Mouse (Mus musculus) cerebellum, adult 2 months (tissue): ENCODE data around the gene Sall2. TPM values are rescaled to one million over a fixed set of nuclear protein-coding genes. Genes with fewer than 3 reads are reported as not detected.
A peak's percentile ranks its signal among the peaks of the same experiment; 100 is the strongest.

Experiments
- DNase-seq, 2 experiments: peaks; one replicate each; pipeline ENCODE4 v3.0.0; 2021
- H3K27ac ChIP-seq: fragments of 200-500 bp; 2 replicates; pipeline ENCODE4 v1.5.1; 2012; ENCODE audit warnings: low read length, control low read depth, inconsistent platforms; ENCODE audit not compliant: insufficient read depth
- H3K27me3 ChIP-seq: fragments of 200-500 bp; 2 replicates; pipeline ENCODE4 v1.6.1; 2012; ENCODE audit warnings: inconsistent platforms, mild to moderate bottlenecking, low read length, moderate library complexity; ENCODE audit not compliant: control insufficient read depth, insufficient read depth
- H3K4me1 ChIP-seq: fragments of 200-500 bp; 2 replicates; pipeline ENCODE4 v1.6.1; 2011; ENCODE audit warnings: low read length; ENCODE audit not compliant: control insufficient read depth, insufficient read depth
- H3K4me3 ChIP-seq: fragments of 200-500 bp; replicated peaks from 2 replicates; pipeline ENCODE3; 2011; ENCODE audit warnings: mild to moderate bottlenecking, low read depth, low read length, control low read depth; ENCODE audit not compliant: insufficient read depth
- CTCF ChIP-seq: fragments of 200-500 bp; IDR thresholded peaks from 2 replicates; pipeline ENCODE4 v1.5.1; 2011; ENCODE audit warnings: low read depth, mild to moderate bottlenecking, control low read depth, low read length, moderate library complexity, borderline replicate concordance; ENCODE audit not compliant: insufficient read depth
- POLR2A ChIP-seq: fragments of 200-500 bp; IDR thresholded peaks from 2 replicates; pipeline ENCODE4 v1.6.1; 2011; ENCODE audit warnings: low read length, control low read depth, borderline replicate concordance; ENCODE audit not compliant: insufficient read depth
- WGBS: fragments of 180-500 bp; shearing (Covaris S2); methylation state at CpG from one replicate; pipeline ENCODE4 v1.1.7; 2018; 5-methylcytosine and 5-hydroxymethylcytosine counted together
- polyA plus RNA-seq: library from polyadenylated mRNA; depleted of rRNA; stranded (reverse); fragments of >200 nt; gene quantifications from 2 replicates; pipeline ENCODE4 v1.2.3, GENCODE M21; 2012; rRNA removed

The Sall2 gene
- polyA plus RNA-seq, 1 experiment: 60.0 TPM

DNA sequence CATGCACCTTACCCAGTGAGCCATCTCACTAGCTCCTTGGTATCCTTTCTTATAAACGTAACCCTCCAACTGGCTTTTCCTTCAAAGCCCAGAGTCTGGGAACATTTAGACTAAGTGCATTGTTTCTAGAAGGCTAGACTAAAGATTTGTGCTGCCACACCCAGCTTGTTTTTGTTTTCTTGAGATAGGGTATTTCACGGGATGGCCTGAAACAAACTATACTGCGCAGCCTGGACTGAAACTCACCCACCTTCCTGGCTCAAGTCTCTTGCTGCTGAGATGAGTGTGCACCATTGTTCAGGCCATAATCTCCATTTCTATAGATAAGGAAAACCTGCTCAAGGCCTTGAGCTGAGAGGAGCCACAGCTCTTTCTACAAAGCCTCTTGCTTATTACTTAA, 44.4 kb downstream of the Sall2 start:
- 0 out of 2 replicates have a peak, but pooled peaks cover 3% of the 10 kb centered on the region for H3K4me1 ChIP-seq
- no peaks in the 10 kb centered on the region for H3K27me3 ChIP-seq
- TF ChIP-seq POLR2A (no peak), CTCF (no peak)
- no peak for DNase-seq
- H3K27ac ChIP-seq: no peak overlapping the region
- WGBS: 88% methylated on average over 3 of the region's 3 CpGs
- H3K4me3 ChIP-seq: no peak overlapping the region

- WGBS: 90% methylated on average over 5 of the region's 5 CpGs
- TF ChIP-seq POLR2A: no peak
- no peak for TF ChIP-seq CTCF
- no peaks in the 10 kb centered on the region for H3K27me3 ChIP-seq
- H3K27ac ChIP-seq: no peak overlapping the region
- no peak overlapping the region for H3K4me3 ChIP-seq
- H3K4me1 ChIP-seq: 0 out of 2 replicates have a peak, but pooled peaks cover 3% of the 10 kb centered on the region
- DNase-seq: no peak
These were observed 44.9 kb downstream of the Sall2 start for GRCm38 (mm10) chr14:52283629-52284028.

- WGBS: under 1% methylated on average over 18 of the region's 21 CpGs
- DNase-seq: no peak
These were observed 48.8 kb downstream of the Sall2 start for GRCm38 (mm10) chr14:52279747-52280120.

GRCm38 (mm10) chr14:52278932-52279746, 49.4 kb downstream of the Sall2 start, which contains the start of the genes Tox4 and Rab2b:
Tox4 (plus strand) TSS chr14:52279146.
Rab2b (minus strand) TSS chr14:52279545.
- peak; percentile 99 for DNase-seq
- peak within 1 kb of the TSS; percentile 32; the same call in 1 of the 2 replicates for H3K27ac ChIP-seq
- peak within 1 kb of the TSS; percentile 97 for H3K4me3 ChIP-seq
- 0 out of 2 replicates have a peak, but pooled peaks cover 3% of the 10 kb centered on the region for H3K4me1 ChIP-seq
- TF ChIP-seq CTCF (peak; percentile 96), POLR2A (peak; percentile 88)
- under 1% methylated on average over 62 of the region's 66 CpGs for WGBS
- H3K27me3 ChIP-seq: no peaks in the 10 kb centered on the region

More at GRCm38 (mm10) chr14:52279747-52280120, 48.8 kb downstream of the Sall2 start:
- Histone ChIP-seq H3K27me3 (no peaks in the 10 kb centered on the region), H3K4me3 (peak overlapping the region; percentile 97), H3K4me1 (0 out of 2 replicates have a peak, but pooled peaks cover 3% of the 10 kb centered on the region), H3K27ac (no peak overlapping the region)
- TF ChIP-seq POLR2A (no peak), CTCF (no peak)

DNA sequence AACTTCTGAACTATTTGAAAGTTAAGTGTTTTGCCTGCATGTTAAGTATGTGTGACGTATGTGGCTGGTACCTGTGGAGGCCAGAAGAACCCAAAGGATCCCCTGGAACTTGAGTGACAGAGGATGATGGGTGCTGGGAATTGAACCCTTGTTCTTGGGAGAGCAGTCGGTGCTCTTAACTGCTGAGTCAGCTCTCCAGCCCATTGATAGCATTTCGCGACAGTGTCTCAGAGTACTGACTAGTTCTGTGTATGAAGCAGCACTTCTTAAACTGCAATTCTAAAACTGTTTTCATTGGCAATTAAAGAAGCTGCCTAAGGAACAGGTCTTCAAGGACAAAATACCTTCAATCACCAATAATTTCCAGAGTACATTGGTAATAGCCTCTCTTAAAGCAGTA, 51.4 kb downstream of the Sall2 start:
- TF ChIP-seq POLR2A: no peak
- no peak for TF ChIP-seq CTCF
- WGBS: 92% methylated on average over 4 of the region's 4 CpGs
- Histone ChIP-seq H3K4me1 (no peaks in the 10 kb centered on the region), H3K27me3 (no peaks in the 10 kb centered on the region), H3K4me3 (no peak overlapping the region), H3K27ac (no peak overlapping the region)
- no peak for DNase-seq

GRCm38 (mm10) chr14:52272781-52273180, 55.8 kb downstream of the Sall2 start:
- DNase-seq: no peak
- WGBS: 70% methylated on average over 3 of the region's 3 CpGs
- Histone ChIP-seq H3K4me3 (no peak overlapping the region), H3K27me3 (no peaks in the 10 kb centered on the region), H3K27ac (no peak overlapping the region), H3K4me1 (no peaks in the 10 kb centered on the region)
- TF ChIP-seq POLR2A (no peak), CTCF (no peak)

Other genes with a start within 250 kb of the Sall2 start
- 254 and 281 TPM in 2 replicates for gene Hnrnpc, start 224.7 kb downstream of the Sall2 start, polyA plus RNA-seq
- gene Rpgrip1, start 218.1 kb downstream of the Sall2 start, polyA plus RNA-seq: 1.1 and 1.2 TPM in 2 replicates
- gene Supt16, start 131.3 kb downstream of the Sall2 start, polyA plus RNA-seq: 32.2 and 33.9 TPM in 2 replicates
- 66.8 and 67.6 TPM in 2 replicates for gene Chd8, start 71.0 kb downstream of the Sall2 start, polyA plus RNA-seq
- 40.2 and 45.2 TPM in 2 replicates for gene Tox4, start 49.6 kb downstream of the Sall2 start, polyA plus RNA-seq
- 37.0 and 37.7 TPM in 2 replicates for gene Rab2b, start 49.2 kb downstream of the Sall2 start, polyA plus RNA-seq
- 36.4 and 40.6 TPM in 2 replicates for gene Mettl3, start 23.6 kb downstream of the Sall2 start, polyA plus RNA-seq
- gene Olfr1513, start 27.6 kb upstream of the Sall2 start, polyA plus RNA-seq: not detected in 2 replicates
- not detected in 2 replicates for gene Olfr1512, start 50.4 kb upstream of the Sall2 start, polyA plus RNA-seq
- not detected in 2 replicates for gene Olfr1511, start 68.6 kb upstream of the Sall2 start, polyA plus RNA-seq
- not detected in 2 replicates for gene Olfr1510, start 85.6 kb upstream of the Sall2 start, polyA plus RNA-seq
- gene Olfr1509, start 114.2 kb upstream of the Sall2 start, polyA plus RNA-seq: not detected in 2 replicates
- gene Olfr1508, start 138.7 kb upstream of the Sall2 start, polyA plus RNA-seq: not detected in 2 replicates
- not detected in 2 replicates for gene Olfr1507, start 167.0 kb upstream of the Sall2 start, polyA plus RNA-seq